Mouse (Mus musculus) stomach, embryonic 14.5 days (tissue): ENCODE measurements around the gene Edc4. TPM values are rescaled to one million over a fixed set of nuclear protein-coding genes. Genes with fewer than 3 reads are reported as not detected.
"Not testable (repeated sequence)": the region's sequence is repeated elsewhere in the genome, so short reads cannot be mapped to it uniquely, and the experiment has no call there.

Source experiments
- ATAC-seq: fragments of 200-750 bp; cut with Nextera tagmentation; 2 replicates; pipeline ENCODE4 v1.8.0; 2017; ENCODE audit warnings: low read depth, moderate TSS enrichment; ENCODE audit not compliant: insufficient number of reproducible peaks, insufficient read depth, low FRiP score
- H3K27ac ChIP-seq: fragments of 300-500 bp; sonication (generic); 2 replicates; pipeline ENCODE4 v1.5.1; 2014; ENCODE audit warnings: mild to moderate bottlenecking, low read length, moderate library complexity, mixed read lengths
- H3K27me3 ChIP-seq: fragments of 300-500 bp; sonication (generic); 2 replicates; pipeline ENCODE4 v1.6.1; 2014; ENCODE audit warnings: low read length, control low read depth, mixed read lengths; ENCODE audit not compliant: control insufficient read depth, insufficient read depth
- H3K36me3 ChIP-seq: fragments of 300-500 bp; sonication (generic); 2 replicates; pipeline ENCODE4 v1.6.1; 2014; ENCODE audit warnings: mild to moderate bottlenecking, control low read depth, low read length, moderate library complexity, mixed read lengths; ENCODE audit not compliant: control insufficient read depth, insufficient read depth
- H3K4me1 ChIP-seq: fragments of 300-500 bp; sonication (generic); 2 replicates; pipeline ENCODE4 v1.6.1; 2014; ENCODE audit warnings: low read length, control low read depth, mixed read lengths; ENCODE audit not compliant: control insufficient read depth, insufficient read depth
- H3K4me2 ChIP-seq: fragments of 300-500 bp; sonication (generic); replicated peaks from 2 replicates; pipeline ENCODE4 v1.6.1; 2014; ENCODE audit warnings: low read depth, low read length, control low read depth
- H3K4me3 ChIP-seq: fragments of 300-500 bp; sonication (generic); 2 replicates; pipeline ENCODE4 v1.5.1; 2014; ENCODE audit warnings: low read depth, low read length, control low read depth
- H3K9ac ChIP-seq: fragments of 300-500 bp; sonication (generic); replicated peaks from 2 replicates; pipeline ENCODE4 v1.6.1; 2014; ENCODE audit warnings: low read depth, mild to moderate bottlenecking, control low read depth, low read length, moderate library complexity, mixed read lengths
- H3K9me3 ChIP-seq: fragments of 300-500 bp; sonication (generic); 2 replicates; pipeline ENCODE4 v1.6.1; 2016; ENCODE audit warnings: low read depth, low read length, control low read depth; ENCODE audit not compliant: control insufficient read depth
- WGBS: fragments of 180-500 bp; shearing (Covaris S2); extraction: QIAGEN DNeasy Blood & Tissue Kit; methylation state at CpG from one replicate; pipeline ENCODE4 v1.1.7; 2014; 5-methylcytosine and 5-hydroxymethylcytosine counted together
- polyA plus RNA-seq: library from polyadenylated mRNA; unstranded; fragments of >200 nt; fragmentation: Nextera tagmentation; extraction: Ambion mirVana; gene quantifications from 2 replicates; pipeline ENCODE4 v1.2.1, GENCODE M21; 2014

Gene Edc4
- polyA plus RNA-seq: 34.4 and 36.9 TPM in 2 replicates

- H3K9me3 ChIP-seq: no peaks in the 10 kb centered on the region
- peak within 1 kb of the TSS; percentile 80 for H3K9ac ChIP-seq
- peak; percentile 84 for ATAC-seq
- peaks cover 11% of the 10 kb centered on the region for H3K4me1 ChIP-seq
- WGBS: under 1% methylated on average over 45 of the region's 45 CpGs
- H3K27ac ChIP-seq: no peak within 1 kb of the TSS; the same call in 1 of the 2 replicates
- H3K27me3 ChIP-seq: no peaks in the 10 kb centered on the region
- H3K4me3 ChIP-seq: peak within 1 kb of the TSS; percentile 81
- peak within 1 kb of the TSS; percentile 91 for H3K4me2 ChIP-seq
- H3K36me3 ChIP-seq: peaks cover 48% of the 10 kb centered on the region
These were observed at the start of gene Edc4 for GRCm38 (mm10) chr8:105880754-105881520. Gene Edc4 (plus strand): TSS chr8:105880881.

DNA sequence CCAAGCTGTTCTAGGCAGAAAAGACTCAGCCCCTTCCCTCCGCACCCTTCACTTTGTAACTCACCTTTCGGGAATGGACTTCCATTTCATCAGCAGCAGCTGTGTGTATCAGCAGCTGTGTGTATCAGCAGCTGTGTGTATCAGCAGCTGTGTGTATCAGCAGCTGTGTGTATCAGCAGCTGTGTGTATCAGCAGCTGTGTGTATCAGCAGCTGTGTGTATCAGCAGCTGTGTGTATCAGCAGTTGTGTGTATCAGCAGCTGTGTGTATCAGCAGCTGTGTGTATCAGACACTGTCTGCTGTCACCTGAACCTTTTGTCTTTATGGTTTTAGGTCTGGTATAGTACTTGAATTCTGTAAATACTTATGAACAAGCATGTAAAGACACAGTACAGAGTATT lies 46.9 kb upstream of the Edc4 start:
- H3K4me3 ChIP-seq, H3K4me1 ChIP-seq, H3K9me3 ChIP-seq, H3K36me3 ChIP-seq, ATAC-seq, H3K4me2 ChIP-seq, H3K9ac ChIP-seq, H3K27me3 ChIP-seq, H3K27ac ChIP-seq: not testable (repeated sequence)
- 85% methylated on average over 2 of the region's 2 CpGs for WGBS

DNA sequence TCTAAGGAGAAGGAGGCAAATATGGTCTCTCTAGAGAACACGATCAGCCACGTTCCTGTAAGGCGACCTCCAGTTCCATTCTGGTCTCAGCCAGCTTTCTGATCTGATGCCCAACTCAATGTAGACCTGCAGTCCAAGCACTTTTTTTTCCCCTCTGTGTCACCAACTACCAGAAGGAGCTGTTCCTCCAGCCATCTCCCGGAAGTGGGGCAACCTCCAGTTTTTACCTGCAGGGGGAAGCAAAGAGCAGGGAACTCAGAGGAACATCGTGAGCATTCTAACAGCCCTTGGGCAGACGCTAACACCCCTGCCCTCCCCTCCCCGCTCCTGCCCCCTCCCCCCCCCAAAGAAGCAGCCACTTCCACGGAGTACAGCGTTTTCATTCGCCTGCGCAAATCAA lies 45.4 kb upstream of the Edc4 start:
- Histone ChIP-seq H3K9ac (no peak overlapping the region), H3K4me3 (no peak overlapping the region), H3K4me1 (no peaks in the 10 kb centered on the region), H3K4me2 (no peak overlapping the region), H3K27ac (no peak overlapping the region), H3K36me3 (no peaks in the 10 kb centered on the region), H3K9me3 (no peaks in the 10 kb centered on the region), H3K27me3 (no peaks in the 10 kb centered on the region)
- ATAC-seq: no peak
- WGBS: 32% methylated on average over 11 of the region's 11 CpGs

DNA sequence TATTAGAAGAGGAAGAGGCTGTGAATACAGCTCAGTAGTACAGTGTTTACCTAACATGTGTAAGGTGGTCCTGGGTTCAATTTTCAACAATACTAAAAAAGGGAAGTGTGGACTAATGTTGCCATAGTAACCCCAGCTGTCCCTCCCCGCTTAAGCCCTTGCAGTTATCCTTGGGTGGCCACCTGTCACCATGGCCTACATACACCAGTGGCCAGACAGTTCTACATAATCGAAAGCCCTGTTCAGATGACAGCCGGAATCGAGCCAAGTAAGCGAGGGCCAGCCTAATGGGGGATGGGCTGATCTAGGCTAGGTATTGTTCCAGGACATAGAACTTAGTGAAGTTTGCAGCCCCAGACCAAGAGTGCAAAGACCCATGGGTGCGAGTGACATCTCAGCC lies 43.7 kb upstream of the Edc4 start:
- H3K9ac ChIP-seq: no peak overlapping the region
- no peaks in the 10 kb centered on the region for H3K9me3 ChIP-seq
- H3K4me2 ChIP-seq: no peak overlapping the region
- H3K4me1 ChIP-seq: no peaks in the 10 kb centered on the region
- WGBS: 85% methylated on average over 6 of the region's 6 CpGs
- no peaks in the 10 kb centered on the region for H3K36me3 ChIP-seq
- no peaks in the 10 kb centered on the region for H3K27me3 ChIP-seq
- ATAC-seq: no peak
- no peak overlapping the region for H3K27ac ChIP-seq
- no peak overlapping the region for H3K4me3 ChIP-seq

DNA sequence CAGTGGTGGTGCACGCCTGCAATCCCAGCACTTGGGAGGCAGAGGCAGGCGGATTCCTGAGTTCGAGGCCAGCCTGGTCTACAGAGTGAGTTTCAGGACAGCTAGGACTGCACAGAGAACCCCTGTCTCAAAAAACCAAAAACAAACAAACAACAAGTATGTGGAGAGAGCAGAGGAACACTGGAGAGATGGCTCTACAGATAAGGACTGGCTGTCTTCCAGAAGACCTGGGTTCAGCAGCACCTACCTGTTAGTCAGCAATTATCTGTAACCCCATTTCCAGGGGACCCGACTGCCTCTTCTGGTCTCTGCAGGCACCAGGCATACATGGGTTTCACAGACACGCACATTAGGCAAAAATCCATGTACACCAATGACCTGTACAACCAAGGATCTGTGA lies 41.5 kb upstream of the Edc4 start:
- Histone ChIP-seq H3K9ac (no peak overlapping the region), H3K4me3 (no peak overlapping the region), H3K27ac (no peak overlapping the region), H3K27me3 (no peaks in the 10 kb centered on the region), H3K4me1 (no peaks in the 10 kb centered on the region), H3K9me3 (no peaks in the 10 kb centered on the region), H3K4me2 (no peak overlapping the region), H3K36me3 (peaks cover 8% of the 10 kb centered on the region)
- no peak for ATAC-seq
- WGBS: 89% methylated on average over 5 of the region's 5 CpGs

DNA sequence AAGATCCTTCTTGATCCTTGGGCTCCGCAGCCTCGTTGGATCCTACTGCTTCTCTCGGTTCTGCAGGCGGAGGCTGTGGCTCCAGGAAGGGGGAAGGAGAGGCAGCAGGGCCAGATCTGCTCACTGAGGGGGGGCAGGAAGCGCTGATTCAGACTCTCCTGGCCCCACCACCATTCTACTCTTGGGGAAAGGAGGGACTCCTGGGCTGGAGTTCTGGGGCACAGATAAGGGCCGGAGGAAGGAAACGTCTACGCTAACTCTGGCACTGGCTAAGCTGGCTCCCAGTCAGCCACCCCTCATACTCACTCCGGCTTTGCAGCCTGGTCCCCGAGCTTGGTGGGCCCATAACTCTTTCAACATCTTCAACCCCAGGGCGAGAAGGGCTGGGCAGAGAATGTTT lies 34.0 kb upstream of the Edc4 start:
- no peak overlapping the region for H3K27ac ChIP-seq
- H3K27me3 ChIP-seq: no peaks in the 10 kb centered on the region
- no peaks in the 10 kb centered on the region for H3K9me3 ChIP-seq
- H3K9ac ChIP-seq: no peak overlapping the region
- ATAC-seq: no peak
- H3K4me2 ChIP-seq: no peak overlapping the region
- peaks cover 6% of the 10 kb centered on the region; the same call in 1 of the 2 replicates for H3K4me1 ChIP-seq
- no peak overlapping the region for H3K4me3 ChIP-seq
- peaks cover 39% of the 10 kb centered on the region for H3K36me3 ChIP-seq
- 93% methylated on average over 11 of the region's 11 CpGs for WGBS

DNA sequence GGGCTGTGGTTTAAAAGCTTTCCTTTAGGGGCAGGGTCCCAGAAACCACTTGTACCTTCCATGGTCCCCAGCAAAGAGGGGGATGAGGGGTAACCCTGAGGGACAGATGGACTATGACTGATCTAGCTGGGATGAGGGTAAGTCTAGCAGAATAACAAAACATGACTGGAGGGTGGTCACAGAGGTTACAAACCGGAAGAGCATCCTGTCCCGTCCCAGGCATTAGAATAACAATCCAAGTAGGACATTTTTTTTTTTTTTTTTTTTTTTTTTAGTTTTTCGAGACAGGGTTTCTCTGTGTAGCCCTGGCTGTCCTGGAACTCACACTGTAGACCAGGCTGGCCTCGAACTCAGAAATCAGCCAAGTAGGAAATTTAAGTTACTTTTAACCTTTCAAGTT lies 30.7 kb upstream of the Edc4 start:
- peaks cover 23% of the 10 kb centered on the region for H3K36me3 ChIP-seq
- WGBS: 82% methylated on average over 4 of the region's 4 CpGs
- no peak overlapping the region; the same call in 1 of the 2 replicates for H3K4me3 ChIP-seq
- no peak overlapping the region for H3K9ac ChIP-seq
- H3K9me3 ChIP-seq: no peaks in the 10 kb centered on the region
- no peak for ATAC-seq
- H3K4me2 ChIP-seq: no peak overlapping the region
- peaks cover 6% of the 10 kb centered on the region; the same call in 1 of the 2 replicates for H3K4me1 ChIP-seq
- no peak overlapping the region for H3K27ac ChIP-seq
- H3K27me3 ChIP-seq: no peaks in the 10 kb centered on the region

DNA sequence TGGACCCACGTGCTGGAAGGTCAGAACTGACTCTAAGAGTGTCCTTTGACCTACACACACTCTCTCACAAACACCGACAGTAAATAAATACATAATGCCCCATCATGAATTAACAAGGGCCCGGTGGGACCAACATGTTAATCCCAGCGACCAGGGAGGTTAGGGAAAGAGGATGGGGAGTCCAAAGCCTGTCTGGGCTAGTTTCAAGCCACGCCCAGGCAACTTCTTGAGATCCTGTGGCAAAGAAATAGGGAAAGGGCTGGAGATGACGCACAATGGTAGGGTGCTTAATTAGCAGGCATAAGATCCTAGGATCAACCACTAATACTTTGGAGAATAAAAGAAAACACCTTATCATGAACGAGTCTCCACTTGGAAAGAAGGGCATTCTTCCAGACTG lies 30.1 kb upstream of the Edc4 start:
- H3K9me3 ChIP-seq: no peaks in the 10 kb centered on the region
- H3K27me3 ChIP-seq: no peaks in the 10 kb centered on the region
- H3K4me2 ChIP-seq: peak overlapping the region; percentile 24
- no peak overlapping the region for H3K9ac ChIP-seq
- H3K36me3 ChIP-seq: peaks cover 23% of the 10 kb centered on the region
- WGBS: 72% methylated on average over 7 of the region's 7 CpGs
- H3K4me1 ChIP-seq: peaks cover 6% of the 10 kb centered on the region; the same call in 1 of the 2 replicates
- no peak for ATAC-seq
- H3K27ac ChIP-seq: no peak overlapping the region
- peak overlapping the region; percentile 1; the same call in 1 of the 2 replicates for H3K4me3 ChIP-seq
